In the genomic region with DNA sequence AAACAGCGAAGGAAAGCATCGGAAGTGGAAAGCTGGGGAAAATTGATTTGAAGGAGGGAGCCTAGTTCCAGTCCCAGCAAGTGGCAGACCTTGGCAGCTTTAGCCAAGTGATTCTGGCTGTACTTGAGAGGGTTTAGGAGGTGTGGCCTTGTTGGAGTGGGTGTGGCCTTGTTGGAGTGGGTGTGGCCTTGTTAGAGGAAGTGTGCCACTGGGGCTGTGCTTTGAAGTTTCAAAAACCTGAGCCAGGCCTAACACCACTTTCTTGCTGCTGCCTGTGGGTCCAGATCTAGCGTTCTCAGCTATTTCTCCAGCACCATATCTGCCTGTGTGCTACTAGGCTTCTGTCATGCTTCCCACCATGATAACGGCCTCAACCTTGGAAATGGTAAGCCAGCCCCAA, we compare ENCODE assay signal across 22 mouse cellular contexts. TPM values are rescaled to one million over a fixed set of nuclear protein-coding genes. Genes with fewer than 3 reads are reported as not detected.
A peak's percentile ranks its signal among the peaks of the same experiment; 100 is the strongest.
DNase-seq lines count a peak whose midpoint lies in the region; TF ChIP-seq lines count a peak whose summit lies in the region.
"Had no signal": no experiment of that assay in that cellular context is flagged by ENCODE, and none has a peak within 500 bp of the region (broad histone marks: within the 10 kb centered on the region; RNA-seq: fewer than 3 reads in every experiment).

No protein-coding gene starts in this region.

- TF ChIP-seq CTCF in E14TG2a.4 (conservative IDR thresholded peaks at IDR 0.05; ENCODE audit: low read length), result no peak

- no peaks in the 10 kb centered on the region for H3K9me3 ChIP-seq in E14TG2a.4 (ENCODE audit: low read length)
- H3K9me3 ChIP-seq: forebrain, embryonic 15.5 days; hindbrain, embryonic 15.5 days; intestine, embryonic 15.5 days; liver, embryonic 15.5 days; midbrain, embryonic 10.5 days; neural tube, embryonic 13.5 days had no signal

- no peaks in the 10 kb centered on the region for H3K36me3 ChIP-seq in E14TG2a.4 (ENCODE audit: insufficient read depth, low read length)
- H3K36me3 ChIP-seq: forebrain, embryonic 15.5 days; hindbrain, embryonic 15.5 days; intestine, embryonic 15.5 days; limb, embryonic 12.5 days; liver, embryonic 15.5 days; midbrain, embryonic 10.5 days; neural tube, embryonic 13.5 days had no signal

- peak; percentile 2 for DNase-seq in thymus, postnatal 25 days
- DNase-seq in thymus, adult 18-20 months, result no peak
- DNase-seq in R1 (ENCODE audit: low read depth, low spot score), result peak; percentile 82
- no peak for DNase-seq in gastrocnemius, postnatal 10 days
- no peak for DNase-seq in right cerebral cortex, postnatal 4 days
- DNase-seq in frontal cortex, adult 2 months (ENCODE audit: extremely low spot score in 1 of 2, low spot score in 1 of 2), result no peak
- DNase-seq: adrenal gland, postnatal 36 days; cerebellum, adult 9-10 months; kidney, adult 8-10 months; kidney, postnatal 36 days; layer of hippocampus, postnatal 36 days; retina, postnatal 1 day; right cerebral cortex, postnatal 25 days had no signal

- no peaks in the 10 kb centered on the region for H3K27me3 ChIP-seq in E14TG2a.4 (ENCODE audit: insufficient read depth, low read length)
- H3K27me3 ChIP-seq: forebrain, embryonic 15.5 days; hindbrain, embryonic 15.5 days; intestine, embryonic 15.5 days; limb, embryonic 12.5 days; liver, embryonic 15.5 days; neural tube, embryonic 13.5 days had no signal

- peak overlapping the region; percentile 46 for H3K4me3 ChIP-seq in E14TG2a.4 (replicated peaks; ENCODE audit: low read length)
- H3K4me3 ChIP-seq: forebrain, embryonic 15.5 days; hindbrain, embryonic 15.5 days; intestine, embryonic 15.5 days; limb, embryonic 12.5 days; liver, embryonic 15.5 days; midbrain, embryonic 10.5 days; myocyte; neural tube, embryonic 13.5 days had no signal

- peaks cover 11% of the 10 kb centered on the region for H3K4me1 ChIP-seq in E14TG2a.4 (replicated peaks; ENCODE audit: low read depth, low read length)
- H3K4me1 ChIP-seq: forebrain, embryonic 15.5 days; hindbrain, embryonic 15.5 days; intestine, embryonic 15.5 days; limb, embryonic 12.5 days; midbrain, embryonic 10.5 days; neural tube, embryonic 13.5 days had no signal

RNA-seq across cellular contexts. Expression of a gene that starts 21.9 kb away (rescaled TPM):
- 10 to 100 TPM; 12.1 to 13.6 TPM for total RNA-seq in gastrocnemius, postnatal 10 days (2021)
- 28.2 and 28.4 TPM in 2 replicates for polyA plus RNA-seq in frontal cortex, adult 2 months (2012; rRNA removed)

RNA-seq across cellular contexts. Expression of a gene that starts 23.9 kb away (rescaled TPM):
- 1 to 10 TPM; 3.9 to 5.1 TPM for total RNA-seq in gastrocnemius, postnatal 10 days (2021)
- polyA plus RNA-seq in frontal cortex, adult 2 months (2012; rRNA removed), result 112 and 115 TPM in 2 replicates

RNA-seq across cellular contexts. Expression of a gene that starts 37.0 kb away (rescaled TPM):
- total RNA-seq in gastrocnemius, postnatal 10 days (2021), result 10 to 100 TPM; 17.9 to 18.2 TPM
- polyA plus RNA-seq in frontal cortex, adult 2 months (2012; rRNA removed), result 20.0 and 22.7 TPM in 2 replicates

RNA-seq across cellular contexts. Expression of a gene that starts 40.7 kb away (rescaled TPM):
- total RNA-seq in gastrocnemius, postnatal 10 days (2021), result under 1 TPM; 0.33 to 0.97 TPM
- polyA plus RNA-seq in frontal cortex, adult 2 months (2012; rRNA removed), result 10.3 and 12.2 TPM in 2 replicates
- total RNA-seq: adrenal gland, postnatal 36 days had no signal
- polyA plus RNA-seq: myocyte had no signal

RNA-seq across cellular contexts. Expression of a gene that starts 54.3 kb away (rescaled TPM):
- 1 to 10 TPM; 3.5 to 3.6 TPM for total RNA-seq in gastrocnemius, postnatal 10 days (2021)
- 16.7 TPM in 2 replicates for polyA plus RNA-seq in frontal cortex, adult 2 months (2012; rRNA removed)

Comparison
In these comparisons a context has a peak if more than half of its experiments do, and no peak if none do; other contexts are left out.
1. DNase-seq: peak in thymus, postnatal 25 days (single experiment) and R1 (single experiment); none in thymus, adult 18-20 months (0 of 2), gastrocnemius, postnatal 10 days (single experiment), right cerebral cortex, postnatal 4 days (single experiment) and frontal cortex, adult 2 months (0 of 2).